Mouse (Mus musculus) right cerebral cortex, postnatal 4 days (tissue): ENCODE measurements around the gene Cenpp.

Experiments
- DNase-seq: peaks from one replicate; pipeline ENCODE4 v3.0.0-alpha.2; 2022

Gene Cenpp

GRCm38 (mm10) chr13:49652481-49653179 lies at the start of gene Cenpp, which contains the start of gene Nol8:
Gene Cenpp (minus strand): TSS chr13:49652785.
Gene Nol8 (plus strand): TSS chr13:49653078.
- peak; percentile 100 for DNase-seq

GRCm38 (mm10) chr13:49691056-49691455 lies 38.5 kb upstream of the Cenpp start:
- no peak for DNase-seq

GRCm38 (mm10) chr13:49684266-49684665 lies 31.7 kb upstream of the Cenpp start:
- DNase-seq: no peak

GRCm38 (mm10) chr13:49682233-49682846 lies 29.8 kb upstream of the Cenpp start:
- DNase-seq: no peak

GRCm38 (mm10) chr13:49681351-49682232 lies 29.0 kb upstream of the Cenpp start, which contains the start of gene Iars:
Gene Iars (plus strand): TSS chr13:49682100.
- peak; percentile 98 for DNase-seq

GRCm38 (mm10) chr13:49677793-49678192 lies 25.2 kb upstream of the Cenpp start:
- no peak for DNase-seq

GRCm38 (mm10) chr13:49653180-49653541 lies 576 bp upstream of the Cenpp start:
- DNase-seq: peak; percentile 55

- DNase-seq: no peak
Observed at GRCm38 (mm10) chr13:49651781-49652351, 719 bp downstream of the Cenpp start.

GRCm38 (mm10) chr13:49651136-49651535 lies 1.4 kb downstream of the Cenpp start:
- DNase-seq: no peak

GRCm38 (mm10) chr13:49646019-49646418 lies 6.6 kb downstream of the Cenpp start:
- no peak for DNase-seq

- no peak for DNase-seq
Observed at GRCm38 (mm10) chr13:49644731-49645529, 7.7 kb downstream of the Cenpp start.

GRCm38 (mm10) chr13:49643669-49644362 lies 8.8 kb downstream of the Cenpp start:
- no peak for DNase-seq

- DNase-seq: no peak
Observed at GRCm38 (mm10) chr13:49642650-49643049, 9.9 kb downstream of the Cenpp start.

GRCm38 (mm10) chr13:49639965-49640364 lies 12.6 kb downstream of the Cenpp start:
- no peak for DNase-seq

- no peak for DNase-seq
Observed at GRCm38 (mm10) chr13:49629076-49629475, 23.5 kb downstream of the Cenpp start.

GRCm38 (mm10) chr13:49628167-49628566 lies 24.4 kb downstream of the Cenpp start:
- no peak for DNase-seq

- DNase-seq: no peak
Observed at GRCm38 (mm10) chr13:49623216-49623615, 29.4 kb downstream of the Cenpp start.

- DNase-seq: no peak
Observed at GRCm38 (mm10) chr13:49618365-49618764, 34.2 kb downstream of the Cenpp start.

- DNase-seq: no peak
Observed at GRCm38 (mm10) chr13:49617021-49617420, 35.6 kb downstream of the Cenpp start.

- no peak for DNase-seq
Observed at GRCm38 (mm10) chr13:49608589-49609322, 43.8 kb downstream of the Cenpp start.

GRCm38 (mm10) chr13:49607714-49608113 lies 44.9 kb downstream of the Cenpp start, which contains the start of gene Ogn:
Gene Ogn (plus strand): TSS chr13:49608046.
- DNase-seq: no peak
